Mouse (Mus musculus): ENCODE data around the gene Rasgef1b.

DNA sequence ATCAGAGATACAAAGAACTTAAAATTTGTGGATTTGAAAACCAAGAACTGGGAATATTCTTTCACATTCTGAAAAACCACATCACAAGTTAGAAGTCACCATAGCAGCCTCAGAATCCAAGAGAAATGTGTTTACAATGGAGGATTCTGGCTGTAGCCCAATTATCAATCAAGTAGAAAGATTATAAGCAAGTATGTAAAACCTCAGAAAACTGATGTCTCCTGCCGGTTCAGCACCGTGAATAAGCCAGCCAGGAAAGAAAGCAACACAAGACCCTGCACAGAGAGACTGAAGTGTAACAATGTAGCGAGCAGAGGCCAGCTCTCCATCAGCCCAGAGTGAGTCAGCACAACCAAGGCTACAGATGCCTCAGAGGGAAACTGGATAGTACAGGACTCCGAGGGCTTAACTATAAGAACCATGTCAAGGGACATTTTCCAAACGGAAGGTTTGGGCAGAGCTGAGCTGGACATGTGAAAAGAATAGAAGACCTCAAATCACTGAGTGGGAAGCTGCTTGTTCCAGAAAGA is 111.5 kb downstream of the Rasgef1b start:
- no peak for TF ChIP-seq CTCF (conservative IDR thresholded peaks at IDR 0.05; ENCODE audit: insufficient read depth, insufficient read length, low read depth, low read length)
- no peak for TF ChIP-seq POLR2A (IDR thresholded peaks at IDR 0.05; ENCODE audit: low read depth, low read length)
